Mouse (Mus musculus) embryonic facial prominence, embryonic 15.5 days (tissue): ENCODE data around the gene Myrf. TPM values are rescaled to one million over a fixed set of nuclear protein-coding genes. Genes with fewer than 3 reads are reported as not detected.

ENCODE experiments used
- ATAC-seq: fragments of 200-750 bp; cut with Nextera tagmentation; 2 replicates; pipeline ENCODE4 v1.8.0; 2017; ENCODE audit warnings: low read depth, moderate TSS enrichment; ENCODE audit not compliant: insufficient number of reproducible peaks, low FRiP score, low TSS enrichment
- H3K27ac ChIP-seq: fragments of 300-500 bp; sonication (generic); replicated peaks from 2 replicates; pipeline ENCODE4 v1.5.1; 2015; ENCODE audit warnings: mild to moderate bottlenecking, inconsistent platforms
- H3K27me3 ChIP-seq: fragments of 300-500 bp; sonication (generic); 2 replicates; pipeline ENCODE4 v1.6.1; 2015; ENCODE audit warnings: inconsistent platforms
- H3K36me3 ChIP-seq: fragments of 300-500 bp; sonication (generic); 2 replicates; pipeline ENCODE4 v1.6.1; 2015; ENCODE audit warnings: mild to moderate bottlenecking, inconsistent platforms
- H3K4me1 ChIP-seq: fragments of 300-500 bp; sonication (generic); 2 replicates; pipeline ENCODE4 v1.6.1; 2015; ENCODE audit warnings: inconsistent platforms
- H3K4me2 ChIP-seq: fragments of 300-500 bp; sonication (generic); replicated peaks from 2 replicates; pipeline ENCODE4 v1.6.1; 2015; ENCODE audit warnings: mild to moderate bottlenecking, inconsistent platforms
- H3K4me3 ChIP-seq: fragments of 300-500 bp; sonication (generic); replicated peaks from 2 replicates; pipeline ENCODE4 v1.5.1; 2015; ENCODE audit warnings: mild to moderate bottlenecking, inconsistent platforms
- H3K9ac ChIP-seq: fragments of 300-500 bp; sonication (generic); 2 replicates; pipeline ENCODE4 v1.6.1; 2015; ENCODE audit warnings: inconsistent platforms
- H3K9me3 ChIP-seq: fragments of 300-500 bp; sonication (generic); replicated peaks from 2 replicates; pipeline ENCODE4 v1.6.1; 2016; ENCODE audit warnings: inconsistent platforms
- WGBS: fragments of 180-500 bp; shearing (Covaris S2); methylation state at CpG from one replicate; pipeline ENCODE4 v1.1.7; 2015; 5-methylcytosine and 5-hydroxymethylcytosine counted together
- microRNA-seq: library from miRNA; unstranded; fragments of <30 nt; microRNA quantifications from one replicate; pipeline ENCODE4, GENCODE M21; 2016; ENCODE audit warnings: borderline number of aligned reads
- polyA plus RNA-seq: library from polyadenylated mRNA; unstranded; fragments of >200 nt; fragmentation: Nextera tagmentation; extraction: Ambion mirVana; gene quantifications from 2 replicates; pipeline ENCODE4 v1.2.1, GENCODE M21; 2015

Gene Myrf
- polyA plus RNA-seq, 1 experiment from 2014 or later: 0.65 TPM

GRCm38 (mm10) chr19:10163896-10164295, 76.7 kb downstream of the Myrf start:
- 82% methylated on average over 3 of the region's 3 CpGs for WGBS
- Histone ChIP-seq H3K27me3 (no peaks in the 10 kb centered on the region), H3K9ac (no peak overlapping the region), H3K9me3 (no peaks in the 10 kb centered on the region), H3K4me1 (no peaks in the 10 kb centered on the region), H3K36me3 (no peaks in the 10 kb centered on the region), H3K4me2 (no peak overlapping the region), H3K27ac (no peak overlapping the region), H3K4me3 (no peak overlapping the region)
- no peak for ATAC-seq

Small RNA genes within 50 kb of the gene (microRNA-seq; reads per million reads assigned to microRNA genes)
- gene Mir6993: not detected

Other genes starting within 250 kb of the Myrf start
- gene Best1, start 239.1 kb downstream of the Myrf start, polyA plus RNA-seq: 1.2 and 1.9 TPM in 2 replicates
- gene Rab3il1, start 239.1 kb downstream of the Myrf start, polyA plus RNA-seq: 45.8 and 46.1 TPM in 2 replicates
- gene Fads3, start 199.2 kb downstream of the Myrf start, polyA plus RNA-seq: 16.4 and 17.3 TPM in 2 replicates
- 59.4 and 61.3 TPM in 2 replicates for gene Fads2, start 139.0 kb downstream of the Myrf start, polyA plus RNA-seq
- 77.6 and 78.2 TPM in 2 replicates for gene Fads1, start 57.9 kb downstream of the Myrf start, polyA plus RNA-seq
- gene Tmem258, start 36.7 kb downstream of the Myrf start, polyA plus RNA-seq: 449 and 454 TPM in 2 replicates
- gene Fen1, start 36.6 kb downstream of the Myrf start, polyA plus RNA-seq: 62.2 and 65.8 TPM in 2 replicates
- gene Dagla, start 64.1 kb upstream of the Myrf start, polyA plus RNA-seq: 2.8 and 3.5 TPM in 2 replicates
- 0.95 and 1.1 TPM in 2 replicates for gene Syt7, start 148.3 kb upstream of the Myrf start, polyA plus RNA-seq
- gene Lrrc10b, start 216.7 kb upstream of the Myrf start, polyA plus RNA-seq: 1.9 and 2.4 TPM in 2 replicates
- gene Ppp1r32, start 242.2 kb upstream of the Myrf start, polyA plus RNA-seq: 3.6 and 6.8 TPM in 2 replicates